Mouse (Mus musculus): ENCODE measurements around the gene Ano7.

The Ano7 gene

GRCm38 (mm10) chr1:93445822-93446162, 72.1 kb downstream of the Ano7 start:
- no peak for DNase-seq (ENCODE audit: low spot score in 2 of 2)

DNA sequence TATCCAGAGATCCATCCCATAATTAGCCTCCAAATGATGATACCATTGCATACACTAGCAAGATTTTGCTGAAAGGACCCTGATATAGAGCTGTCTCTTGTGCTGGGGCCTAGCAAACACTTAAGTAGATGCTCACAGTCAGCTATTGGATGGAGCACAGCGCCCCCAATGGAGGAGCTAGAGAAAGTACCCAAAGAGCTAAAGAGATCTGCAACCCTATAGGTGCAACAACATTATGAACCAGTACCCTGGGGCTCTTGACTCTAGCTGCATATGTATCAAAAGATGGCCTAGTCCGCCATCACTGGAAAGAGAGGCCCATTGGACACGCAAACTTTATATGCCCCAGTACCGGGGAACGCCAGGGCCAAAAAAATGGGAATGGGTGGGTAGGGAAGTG, 76.4 kb downstream of the Ano7 start:
- DNase-seq (ENCODE audit: low spot score in 2 of 2), result peak; percentile 18 to 27

GRCm38 (mm10) chr1:93453721-93454255, 80.1 kb downstream of the Ano7 start:
- DNase-seq (ENCODE audit: low spot score in 2 of 2), result no peak
